Mouse (Mus musculus) CH12.LX (cell line): ENCODE measurements at regions not wholly inside any gene's neighbourhood (a gene's known extent, or its start where the extent isn't known, plus 50 kb on each side); places are given as distances from the start of the nearest gene placed in this dataset.

Source experiments
- CTCF ChIP-seq, 2 experiments: IDR thresholded peaks in 1 of 2; conservative IDR thresholded peaks in 1 of 2; 2 replicates each; pipeline ENCODE4 v1.5.1; 2011 to 2012; ENCODE audit warnings: low read depth in 2 of 2, low read length in 2 of 2, improper control_type of control experiment in 1 of 2, inconsistent platforms in 1 of 2, mild to moderate bottlenecking in 1 of 2, moderate library complexity in 1 of 2
- EP300 ChIP-seq: IDR thresholded peaks from 2 replicates; pipeline ENCODE4 v1.6.1; 2011; ENCODE audit warnings: low read length, improper control_type of control experiment
- HCFC1 ChIP-seq: IDR thresholded peaks from 2 replicates; pipeline ENCODE4 v1.6.1; 2012; ENCODE audit warnings: low read depth, mild to moderate bottlenecking, inconsistent platforms, low read length, improper control_type of control experiment
- RAD21 ChIP-seq: IDR thresholded peaks from 2 replicates; pipeline ENCODE4 v1.6.1; 2011; ENCODE audit warnings: low read depth, mild to moderate bottlenecking, low read length, improper control_type of control experiment, moderate library complexity

GRCm38 (mm10) chr2:48468895-48469294 is 345.0 kb upstream of the Acvr2a start:
- TF ChIP-seq CTCF (conservative IDR thresholded peaks at IDR 0.05 in 1 of 2, IDR thresholded peaks at IDR 0.05 in 1 of 2; ENCODE audit: low read depth in 2 of 2, low read length in 2 of 2) = no peak
- TF ChIP-seq EP300 = no peak
- no peak for TF ChIP-seq RAD21
- no peak for TF ChIP-seq HCFC1
